Mouse (Mus musculus) lung, embryonic 14.5 days (tissue): ENCODE measurements at regions not wholly inside any gene's neighbourhood (a gene's known extent, or its start where the extent isn't known, plus 50 kb on each side); places are given as distances from the start of the nearest gene placed in this dataset.

Experiments
- ATAC-seq: fragments of 200-750 bp; cut with Nextera tagmentation; 2 replicates; pipeline ENCODE4 v1.8.0; 2017; ENCODE audit warnings: mild to moderate bottlenecking, moderate TSS enrichment, moderate library complexity; ENCODE audit not compliant: insufficient read depth
- DNase-seq: peaks from one replicate; pipeline ENCODE4 v3.0.0-alpha.2; 2015
- H3K27ac ChIP-seq: fragments of 300-500 bp; sonication (generic); 2 replicates; pipeline ENCODE4 v1.5.1; 2014; ENCODE audit warnings: low read depth, mild to moderate bottlenecking, moderate library complexity
- H3K27me3 ChIP-seq: fragments of 300-500 bp; sonication (generic); 2 replicates; pipeline ENCODE4 v1.6.1; 2014; ENCODE audit warnings: low read length, control low read depth; ENCODE audit not compliant: insufficient read depth
- H3K36me3 ChIP-seq: fragments of 300-500 bp; sonication (generic); 2 replicates; pipeline ENCODE4 v1.6.1; 2014; ENCODE audit warnings: control low read depth; ENCODE audit not compliant: insufficient read depth
- H3K4me1 ChIP-seq: fragments of 300-500 bp; sonication (generic); 2 replicates; pipeline ENCODE4 v1.6.1; 2014; ENCODE audit warnings: antibody characterized with exemption, control low read depth; ENCODE audit not compliant: insufficient read depth
- H3K4me2 ChIP-seq: fragments of 300-500 bp; sonication (generic); 2 replicates; pipeline ENCODE4 v1.6.1; 2014; ENCODE audit warnings: mild to moderate bottlenecking
- H3K4me3 ChIP-seq: fragments of 300-500 bp; sonication (generic); 2 replicates; pipeline ENCODE4 v1.5.1; 2014; ENCODE audit warnings: low read depth, low read length
- H3K9ac ChIP-seq: fragments of 300-500 bp; sonication (generic); 2 replicates; pipeline ENCODE4 v1.6.1; 2014
- H3K9me3 ChIP-seq: fragments of 300-500 bp; sonication (generic); 2 replicates; pipeline ENCODE4 v1.6.1; 2016; ENCODE audit warnings: low read depth, low read length, control low read depth
- CTCF ChIP-seq: IDR thresholded peaks from 2 replicates; pipeline ENCODE4 v1.5.1; 2016; ENCODE audit warnings: antibody characterized with exemption, low read depth
- WGBS: fragments of 180-500 bp; shearing (Covaris S2); extraction: QIAGEN DNeasy Blood & Tissue Kit; methylation state at CpG from one replicate; pipeline ENCODE4 v1.1.7; 2014; 5-methylcytosine and 5-hydroxymethylcytosine counted together

GRCm38 (mm10) chr10:14231464-14231863 lies 265.6 kb downstream of the Hivep2 start:
- DNase-seq (no peak), ATAC-seq (no peak)
- H3K36me3 ChIP-seq: no peaks in the 10 kb centered on the region
- no peaks in the 10 kb centered on the region for H3K9me3 ChIP-seq
- WGBS: 61% methylated on average over 1 of the region's 1 CpGs
- H3K27me3 ChIP-seq: no peaks in the 10 kb centered on the region
- no peak overlapping the region for H3K9ac ChIP-seq
- H3K4me3 ChIP-seq: no peak overlapping the region
- no peak overlapping the region for H3K27ac ChIP-seq
- no peaks in the 10 kb centered on the region for H3K4me1 ChIP-seq
- no peak overlapping the region for H3K4me2 ChIP-seq
- no peak for TF ChIP-seq CTCF

GRCm38 (mm10) chr10:14217284-14217683 lies 251.4 kb downstream of the Hivep2 start:
- Histone ChIP-seq H3K27me3 (no peaks in the 10 kb centered on the region), H3K4me1 (no peaks in the 10 kb centered on the region; the same call in none of the 2 replicates), H3K4me2 (no peak overlapping the region), H3K9ac (no peak overlapping the region), H3K9me3 (peaks cover 4% of the 10 kb centered on the region; the same call in 1 of the 2 replicates), H3K36me3 (no peaks in the 10 kb centered on the region), H3K4me3 (no peak overlapping the region), H3K27ac (no peak overlapping the region)
- peak; percentile 40 for TF ChIP-seq CTCF
- ATAC-seq (no peak), DNase-seq (no peak)
- WGBS: 95% methylated on average over 1 of the region's 1 CpGs

- Histone ChIP-seq H3K27ac (peak overlapping the region; percentile 54; the same call in 1 of the 2 replicates), H3K9me3 (peaks cover 4% of the 10 kb centered on the region; the same call in 1 of the 2 replicates), H3K4me2 (no peak overlapping the region), H3K36me3 (no peaks in the 10 kb centered on the region), H3K27me3 (no peaks in the 10 kb centered on the region), H3K4me1 (peaks cover 4% of the 10 kb centered on the region), H3K4me3 (no peak overlapping the region), H3K9ac (no peak overlapping the region)
- ATAC-seq (peak; percentile 85), DNase-seq (peak; percentile 74)
- TF ChIP-seq CTCF: no peak
- WGBS: 52% methylated on average over 10 of the region's 10 CpGs
These were observed 250.5 kb downstream of the Hivep2 start for GRCm38 (mm10) chr10:14216191-14216992.

GRCm38 (mm10) chr10:14215512-14215911 lies 249.6 kb downstream of the Hivep2 start:
- no peaks in the 10 kb centered on the region for H3K27me3 ChIP-seq
- no peak for TF ChIP-seq CTCF
- H3K4me3 ChIP-seq: no peak overlapping the region
- H3K36me3 ChIP-seq: no peaks in the 10 kb centered on the region
- ATAC-seq (no peak), DNase-seq (no peak)
- H3K4me1 ChIP-seq: peaks cover 4% of the 10 kb centered on the region
- H3K27ac ChIP-seq: no peak overlapping the region
- no peak overlapping the region for H3K4me2 ChIP-seq
- peaks cover 4% of the 10 kb centered on the region; the same call in 1 of the 2 replicates for H3K9me3 ChIP-seq
- WGBS: 74% methylated on average over 4 of the region's 4 CpGs
- H3K9ac ChIP-seq: no peak overlapping the region

GRCm38 (mm10) chr10:14213536-14213935 lies 247.7 kb downstream of the Hivep2 start:
- Histone ChIP-seq H3K4me1 (peaks cover 4% of the 10 kb centered on the region), H3K4me2 (no peak overlapping the region), H3K36me3 (no peaks in the 10 kb centered on the region), H3K9ac (no peak overlapping the region), H3K27me3 (no peaks in the 10 kb centered on the region), H3K27ac (no peak overlapping the region), H3K4me3 (no peak overlapping the region), H3K9me3 (peaks cover 4% of the 10 kb centered on the region; the same call in 1 of the 2 replicates)
- WGBS: 74% methylated on average over 5 of the region's 5 CpGs
- ATAC-seq (no peak), DNase-seq (no peak)
- no peak for TF ChIP-seq CTCF

DNA sequence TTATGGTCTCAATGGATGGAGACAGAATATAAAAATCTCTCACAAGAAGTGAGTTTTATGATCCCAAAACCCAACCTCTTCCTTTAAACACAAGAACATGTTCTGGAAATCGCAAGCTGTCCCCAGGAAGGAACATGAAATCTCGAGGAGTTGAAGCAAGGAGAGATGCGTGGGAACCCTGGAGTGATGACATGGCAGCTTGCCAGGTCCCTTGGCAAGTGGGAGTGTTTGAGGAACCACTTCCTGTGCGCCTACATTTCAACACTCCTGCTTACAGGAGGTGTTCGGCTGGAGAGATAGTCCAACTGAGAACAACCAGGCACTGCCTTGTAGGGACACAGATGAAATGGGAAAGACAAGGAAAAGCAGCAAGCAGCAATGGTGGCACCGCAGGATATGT lies 246.1 kb downstream of the Hivep2 start:
- Histone ChIP-seq H3K27me3 (no peaks in the 10 kb centered on the region), H3K27ac (no peak overlapping the region), H3K4me1 (peaks cover 4% of the 10 kb centered on the region), H3K4me3 (no peak overlapping the region), H3K9me3 (no peaks in the 10 kb centered on the region), H3K4me2 (no peak overlapping the region), H3K36me3 (no peaks in the 10 kb centered on the region), H3K9ac (no peak overlapping the region)
- WGBS: 29% methylated on average over 6 of the region's 6 CpGs
- peak; percentile 69 for DNase-seq
- no peak for ATAC-seq
- TF ChIP-seq CTCF: no peak

- H3K4me3 ChIP-seq: no peak overlapping the region
- no peak overlapping the region for H3K4me2 ChIP-seq
- no peak for ATAC-seq
- WGBS: 77% methylated on average over 6 of the region's 6 CpGs
- DNase-seq: no peak
- H3K4me1 ChIP-seq: peaks cover 4% of the 10 kb centered on the region
- H3K36me3 ChIP-seq: no peaks in the 10 kb centered on the region
- H3K9me3 ChIP-seq: no peaks in the 10 kb centered on the region
- H3K27me3 ChIP-seq: no peaks in the 10 kb centered on the region
- no peak overlapping the region for H3K27ac ChIP-seq
- TF ChIP-seq CTCF: no peak
- no peak overlapping the region for H3K9ac ChIP-seq
These were observed 245.6 kb downstream of the Hivep2 start for GRCm38 (mm10) chr10:14211481-14211880.
